Mouse (Mus musculus): ENCODE results near the gene Txndc15.
"Not testable (repeated sequence)": the region's sequence is repeated elsewhere in the genome, so short reads cannot be mapped to it uniquely, and the experiment has no call there.

Txndc15 gene

DNA sequence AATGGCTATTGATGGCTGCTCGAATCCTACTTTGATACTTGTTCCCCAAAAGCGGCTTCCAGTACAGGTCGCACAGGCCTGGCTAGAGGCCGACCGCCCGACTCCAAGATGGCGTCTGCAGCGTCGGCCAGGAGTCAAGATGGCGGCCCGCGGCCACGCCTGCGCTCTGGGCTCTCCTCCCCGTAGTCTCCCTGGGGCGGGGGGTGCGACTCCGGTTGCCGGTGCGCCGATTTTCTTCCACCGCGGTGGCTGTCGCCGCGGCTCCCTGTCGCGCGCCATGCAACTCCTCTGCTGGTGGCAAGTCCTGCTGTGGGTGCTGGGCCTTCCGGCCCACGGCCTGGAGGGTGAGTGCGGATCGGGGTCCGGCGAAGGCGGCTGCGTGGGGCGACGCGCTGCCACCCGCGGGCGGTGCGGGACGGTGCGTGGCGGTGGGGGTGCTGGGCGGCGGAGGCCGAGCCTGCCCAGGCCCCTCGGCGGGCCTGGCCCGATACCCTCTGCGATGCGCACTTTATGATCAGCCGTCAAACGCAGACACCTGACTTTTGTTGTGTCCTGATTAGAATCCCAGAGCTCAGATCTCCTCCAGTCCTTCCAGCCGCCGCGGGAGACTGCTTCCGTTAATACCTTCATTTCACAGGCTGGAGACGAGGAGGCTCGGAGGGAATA, at the start of gene Txndc15:
Gene Txndc15, plus strand, starts transcription at position 150 of the 666 bp plus-strand sequence.
- peak; percentile 78 to 86 for DNase-seq

DNA sequence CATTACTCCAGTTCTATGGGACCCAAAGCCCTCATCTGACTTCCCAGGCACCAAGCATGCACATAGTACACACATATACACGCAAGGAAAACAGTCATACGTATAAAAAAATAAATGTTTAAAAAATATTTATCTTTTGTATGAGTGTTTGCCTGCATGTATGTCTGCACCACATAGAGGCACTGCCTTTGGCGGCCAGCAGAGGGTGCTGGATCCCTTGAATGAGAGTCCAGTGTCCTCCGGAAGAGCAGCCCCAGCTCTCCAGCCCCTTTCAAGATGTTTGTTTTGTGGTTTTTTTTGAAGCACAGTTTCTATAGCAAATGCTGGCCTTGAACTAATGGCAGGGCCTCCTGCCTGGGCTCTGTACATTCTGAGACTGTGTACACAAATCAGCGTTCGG, 45.9 kb upstream of the Txndc15 start:
- DNase-seq: peak; percentile 12 to 65

DNA sequence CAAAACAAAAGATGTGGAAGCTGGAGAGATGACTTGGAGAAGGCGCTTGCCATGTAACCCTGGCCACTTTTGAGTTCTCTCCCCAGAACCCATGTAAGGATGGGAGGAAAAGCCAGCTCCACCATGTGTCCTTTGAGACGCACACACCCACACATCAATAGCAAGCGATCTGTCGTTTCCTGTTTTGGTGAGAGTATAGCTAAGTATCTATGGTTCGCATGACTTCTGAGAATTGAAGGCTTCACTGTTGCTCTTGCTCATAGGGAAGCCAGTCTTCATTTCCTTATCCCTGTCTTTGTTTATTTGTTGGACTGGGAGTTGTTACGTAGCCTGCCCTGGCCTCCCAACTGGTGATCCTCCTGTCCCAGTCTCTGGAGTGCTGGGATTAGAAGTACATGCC, 41.7 kb upstream of the Txndc15 start:
- no peak for DNase-seq

DNA sequence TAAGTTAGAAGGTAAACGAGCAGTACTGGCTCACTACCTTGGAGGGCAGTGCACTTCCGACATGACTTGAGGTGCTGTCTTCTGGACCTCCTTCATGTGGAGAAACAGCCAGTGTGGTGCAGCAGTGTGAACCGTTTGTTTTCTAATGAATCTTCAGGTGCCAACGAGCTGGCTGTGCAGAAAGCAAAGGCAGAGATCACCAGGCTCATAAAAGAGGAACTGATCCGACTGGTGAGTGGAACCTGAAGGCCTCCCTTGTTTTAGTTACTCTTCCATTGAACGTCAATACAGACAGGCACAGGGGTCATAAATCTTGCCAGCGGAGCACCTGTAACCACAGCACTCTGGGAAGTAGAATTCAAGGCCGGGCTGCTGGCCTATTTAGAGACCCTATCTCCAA, 37.1 kb upstream of the Txndc15 start:
- DNase-seq: no peak

DNA sequence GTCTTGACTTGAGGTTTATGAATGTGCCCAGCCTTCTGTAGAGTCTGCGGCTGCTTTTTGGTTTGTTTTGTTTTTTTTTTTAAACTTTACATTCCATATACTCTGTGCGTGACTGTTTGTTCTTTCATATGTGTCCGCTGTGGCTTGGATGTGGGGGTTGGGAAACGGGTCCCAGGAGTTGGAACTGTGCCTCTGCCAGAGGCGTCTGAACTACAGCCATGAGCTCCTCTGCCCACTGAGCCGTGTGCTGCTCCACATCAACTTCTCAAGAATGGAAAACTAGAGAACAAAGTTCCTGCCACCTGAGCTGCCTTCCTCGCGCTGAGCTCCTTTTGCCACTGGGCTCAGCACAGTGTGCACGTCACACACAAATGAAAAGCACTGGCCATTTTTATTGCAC, 32.2 kb upstream of the Txndc15 start:
- peak; percentile 47 to 63 for DNase-seq

DNA sequence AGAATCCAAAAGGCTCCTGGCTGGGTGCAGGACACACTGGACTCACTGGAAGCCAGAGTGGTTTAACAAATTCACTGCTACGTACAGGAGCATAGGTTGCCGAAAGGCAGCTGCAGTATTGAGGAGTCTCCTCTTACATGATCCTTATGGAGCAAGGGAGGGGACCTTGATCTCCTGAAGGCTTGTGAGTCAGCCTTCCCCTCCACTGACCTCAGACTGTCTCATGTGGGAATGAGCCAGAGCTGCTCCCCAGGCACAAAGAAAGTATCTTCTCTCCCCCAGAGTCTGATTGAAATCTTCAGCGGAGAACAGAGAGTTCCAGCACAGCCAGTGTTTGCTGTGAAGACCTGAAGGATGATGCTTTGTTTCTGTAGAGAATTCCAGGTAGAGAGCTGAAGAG, 30.9 kb upstream of the Txndc15 start:
- DNase-seq: no peak

DNA sequence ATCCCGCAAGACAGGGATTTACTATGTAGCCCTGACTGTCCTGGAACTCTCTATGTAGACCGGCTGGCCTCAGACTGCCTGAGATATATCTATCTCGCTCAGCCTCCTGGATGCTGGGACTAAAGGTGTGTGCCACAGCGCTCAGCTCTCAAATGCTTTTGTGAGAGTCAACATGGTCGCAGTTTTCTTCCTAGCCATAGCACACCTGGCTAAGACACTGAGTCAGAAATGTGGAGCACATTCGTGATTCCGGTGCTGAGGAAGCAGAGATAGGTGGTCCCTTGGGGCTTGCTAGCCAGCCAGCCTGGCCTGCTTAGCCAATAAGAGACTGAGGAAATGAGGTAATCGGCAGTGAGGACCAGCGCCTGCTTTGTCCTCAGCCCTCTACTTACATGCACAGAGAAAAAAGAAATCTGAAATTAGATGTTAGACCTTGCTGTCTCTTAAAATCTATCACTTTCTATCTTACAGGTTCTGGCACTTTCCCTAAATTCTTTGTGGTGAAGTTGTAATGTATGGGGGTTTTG, 28.3 kb upstream of the Txndc15 start:
- no peak for DNase-seq

DNA sequence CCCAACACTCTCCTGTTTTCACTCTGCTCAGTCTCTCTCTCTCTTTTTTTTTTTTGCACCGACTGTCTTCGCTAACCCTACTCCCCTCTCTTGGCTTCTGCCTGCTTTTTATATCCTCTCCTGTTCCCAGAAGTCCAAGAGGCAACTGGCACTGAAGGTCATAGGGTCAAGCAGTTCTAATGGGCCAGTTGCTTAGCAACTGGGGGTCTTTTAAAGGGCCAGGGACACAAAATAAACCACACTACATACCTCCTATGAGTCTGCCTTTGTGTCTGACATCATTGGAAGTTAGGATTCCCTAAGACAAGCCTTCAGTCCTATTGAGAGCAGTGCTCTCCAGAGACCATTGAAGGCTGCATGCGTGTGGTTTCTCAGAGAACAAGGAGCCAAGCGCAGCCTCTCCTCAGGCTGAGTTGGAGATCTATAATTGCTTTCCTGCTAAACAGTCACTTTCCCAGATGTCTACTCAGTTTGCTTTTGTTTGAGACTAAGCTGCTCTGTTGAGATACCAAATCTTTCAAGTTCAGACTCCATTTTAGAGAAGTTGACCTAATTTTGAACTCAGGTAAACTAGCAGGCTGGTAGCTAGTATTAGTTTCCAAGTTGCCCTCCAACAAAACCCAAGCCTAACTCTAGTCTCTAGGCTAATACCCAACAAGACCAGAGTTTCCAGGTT, 26.4 kb upstream of the Txndc15 start:
- no peak for DNase-seq

DNA sequence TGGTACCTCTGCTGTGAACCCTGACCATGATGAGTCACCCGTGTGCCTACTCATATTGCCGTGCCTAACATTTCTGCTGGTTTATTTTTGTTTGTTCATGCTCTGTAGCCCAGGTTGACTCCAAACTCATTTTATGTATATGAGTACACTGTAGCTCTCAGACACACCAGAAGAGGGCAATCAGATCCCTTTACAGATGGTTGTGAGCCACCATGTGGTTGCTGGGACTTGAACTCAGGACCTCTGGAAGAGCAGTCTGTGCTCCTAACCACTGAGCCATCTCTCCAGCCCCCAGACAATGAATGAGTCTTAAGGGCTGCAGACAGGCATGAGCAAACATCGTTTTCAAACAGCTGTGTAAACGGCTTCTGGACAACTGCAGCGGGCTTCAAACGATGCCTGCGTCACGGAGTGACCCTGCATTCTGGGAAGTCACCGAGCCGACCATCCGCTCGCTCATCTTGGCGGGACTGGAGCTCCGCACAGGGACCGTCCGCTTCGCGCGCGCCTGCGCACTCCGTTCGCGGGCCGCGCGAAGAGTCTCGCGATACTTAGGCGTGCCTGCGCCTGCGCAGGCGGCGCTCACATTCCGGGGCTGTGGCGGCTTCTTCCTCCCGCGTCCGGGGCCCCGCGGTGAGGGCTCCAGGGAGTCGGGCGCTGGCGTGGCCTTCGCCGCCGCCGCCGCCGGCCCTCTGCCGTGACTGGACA, 21.8 kb upstream of the Txndc15 start, which contains the start of gene B230219D22Rik:
Gene B230219D22Rik, plus strand, starts transcription at position 590 of the 708 bp plus-strand sequence.
- peak; percentile 81 to 87 for DNase-seq

DNA sequence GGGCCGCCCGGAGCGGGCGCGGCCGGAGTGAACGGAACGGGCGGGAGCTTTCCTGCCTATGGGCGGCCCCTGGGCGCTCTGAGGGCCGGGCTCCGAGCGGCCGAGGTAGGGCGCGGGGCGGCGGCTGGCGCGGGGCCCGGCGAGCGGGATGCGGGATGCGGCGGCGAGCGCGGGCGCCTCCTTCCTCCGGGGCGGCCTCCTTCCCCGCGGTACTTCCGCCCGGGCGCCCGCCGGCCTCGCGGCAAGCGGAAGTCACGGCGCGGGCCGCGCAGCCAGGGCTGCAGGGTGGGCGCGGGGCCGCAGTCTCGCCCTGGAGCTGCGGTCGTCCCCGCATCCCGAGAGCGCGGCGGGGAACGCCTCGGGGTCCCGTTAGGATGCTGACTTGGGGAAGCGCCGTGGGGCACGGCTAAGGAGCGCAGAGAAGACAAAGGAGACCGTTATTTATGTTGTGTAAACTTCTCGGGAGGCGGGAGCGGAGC, 21.2 kb upstream of the Txndc15 start:
- no peak for DNase-seq

DNA sequence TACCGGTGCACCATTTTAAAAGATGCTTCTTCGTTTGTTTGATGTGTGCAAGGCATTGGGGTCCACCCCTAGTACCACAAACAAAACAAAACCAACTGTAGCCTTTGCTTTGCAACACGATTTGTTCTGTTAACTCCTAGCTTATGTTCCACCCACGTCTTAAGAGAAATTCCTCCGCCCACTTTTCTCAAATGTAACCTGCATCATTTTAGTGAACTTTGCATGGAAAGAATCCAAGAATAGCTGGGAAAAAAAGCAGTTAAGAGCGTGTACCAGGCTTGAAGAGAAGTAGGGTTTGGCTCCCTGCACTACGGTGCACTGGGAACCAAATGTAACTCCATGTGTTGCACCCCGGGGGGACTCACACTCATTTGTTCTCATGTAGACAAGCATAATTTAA, 20.3 kb upstream of the Txndc15 start:
- DNase-seq: peak in 1 of 2 experiments; percentile 24

DNA sequence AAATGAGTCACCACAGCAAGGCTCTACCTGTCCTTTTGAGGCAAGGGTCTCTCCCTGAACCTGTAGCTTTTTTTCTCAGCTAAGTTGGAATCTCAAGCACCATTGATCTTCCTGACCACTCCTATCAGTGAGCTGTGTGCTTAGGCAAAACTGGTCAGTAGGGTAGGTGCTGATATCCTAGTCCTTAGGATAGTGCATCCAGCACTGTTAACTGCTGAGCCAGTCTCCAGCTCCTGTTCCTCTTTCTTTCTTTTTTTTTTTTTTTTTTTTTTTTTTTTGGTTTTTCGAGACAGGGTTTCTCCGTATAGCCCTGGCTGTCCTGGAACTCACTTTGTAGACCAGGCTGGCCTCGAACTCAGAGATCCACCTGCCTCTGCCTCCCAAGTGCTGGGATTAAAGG, 18.5 kb upstream of the Txndc15 start:
- not testable (repeated sequence) for DNase-seq

DNA sequence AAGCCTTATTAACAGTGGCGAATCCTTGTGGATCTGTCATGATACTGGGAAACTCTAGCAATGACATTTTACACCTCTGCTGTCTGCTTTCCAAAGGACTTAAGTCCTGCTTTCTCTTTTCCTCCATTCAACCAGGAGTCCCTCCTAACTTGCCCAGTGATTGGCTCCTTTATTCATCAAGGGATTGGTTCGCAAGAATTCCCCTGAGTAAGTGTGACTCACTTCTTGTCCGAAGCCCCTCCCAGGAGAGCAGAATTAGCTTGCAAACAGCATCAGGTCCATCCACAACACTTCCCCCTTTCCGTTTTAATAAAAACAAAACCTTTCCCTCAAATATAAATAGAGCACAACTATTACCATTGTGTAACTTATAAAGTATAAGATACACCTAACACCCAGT, 10.1 kb upstream of the Txndc15 start:
- no peak for DNase-seq

DNA sequence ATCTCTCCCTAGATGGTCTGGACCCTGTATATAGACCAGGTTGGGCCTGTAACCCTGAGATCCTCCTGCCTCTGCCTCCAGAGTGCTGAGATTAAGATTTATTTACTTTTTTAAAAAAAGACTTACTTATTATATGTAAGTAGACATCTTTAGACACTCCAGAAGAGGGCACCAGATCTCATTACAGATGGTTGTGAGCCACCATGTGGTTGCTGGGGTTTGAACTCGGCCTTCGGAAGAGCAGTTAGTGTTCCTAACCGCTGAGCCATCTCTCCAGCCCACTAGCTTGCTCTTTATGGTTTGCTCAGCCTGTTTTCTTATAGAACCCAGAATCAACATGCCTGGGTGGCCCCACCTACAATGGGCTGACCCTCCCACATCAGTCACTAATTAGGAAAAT, 1.6 kb upstream of the Txndc15 start:
- DNase-seq: no peak

DNA sequence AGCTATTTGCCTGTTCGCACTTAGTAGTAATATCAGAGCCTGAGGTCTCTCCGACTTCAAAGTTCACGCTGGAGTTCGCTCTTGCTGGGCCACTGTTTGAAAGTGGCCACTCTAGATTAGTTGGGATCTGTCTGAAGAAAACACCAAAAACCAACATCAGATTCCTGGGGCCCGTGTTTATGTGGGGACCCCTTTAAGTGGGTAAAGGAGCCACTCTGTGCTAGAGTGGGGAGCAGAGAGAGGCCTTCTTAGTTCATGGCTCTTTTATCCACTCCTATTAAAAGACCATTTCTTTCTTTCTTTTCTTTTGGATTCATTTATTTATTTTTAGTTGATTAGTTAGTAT, 690 bp downstream of the Txndc15 start:
- DNase-seq: no peak

DNA sequence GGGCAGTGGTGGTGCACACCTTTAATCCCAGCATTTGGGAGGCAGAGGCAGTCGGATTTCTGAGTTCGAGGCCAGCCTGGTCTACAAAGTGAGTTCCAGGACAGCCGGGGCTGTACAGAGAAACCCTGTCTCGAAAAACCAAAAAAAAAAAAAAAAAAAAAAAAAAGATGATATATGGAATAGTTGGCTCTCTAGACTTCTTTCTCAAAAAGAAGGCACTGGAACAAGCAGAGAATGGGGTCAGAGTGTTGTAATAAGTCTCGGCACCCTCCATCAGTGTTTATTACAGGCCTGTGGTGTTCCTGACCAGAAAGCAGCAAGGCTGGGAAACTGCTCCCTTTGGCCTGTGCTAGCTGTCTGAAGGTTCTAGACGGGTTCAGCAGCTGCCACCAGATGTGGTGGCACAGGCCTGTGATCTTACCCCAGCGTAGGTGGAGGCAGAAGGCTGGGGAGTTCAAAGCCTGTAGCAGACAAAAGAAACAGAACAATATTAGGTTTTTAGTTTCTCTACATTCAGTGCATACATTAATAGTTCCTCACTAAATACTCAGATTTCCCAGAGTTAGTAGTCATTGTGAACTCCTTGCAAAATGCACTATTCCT, 1.6 kb downstream of the Txndc15 start:
- DNase-seq: no peak

DNA sequence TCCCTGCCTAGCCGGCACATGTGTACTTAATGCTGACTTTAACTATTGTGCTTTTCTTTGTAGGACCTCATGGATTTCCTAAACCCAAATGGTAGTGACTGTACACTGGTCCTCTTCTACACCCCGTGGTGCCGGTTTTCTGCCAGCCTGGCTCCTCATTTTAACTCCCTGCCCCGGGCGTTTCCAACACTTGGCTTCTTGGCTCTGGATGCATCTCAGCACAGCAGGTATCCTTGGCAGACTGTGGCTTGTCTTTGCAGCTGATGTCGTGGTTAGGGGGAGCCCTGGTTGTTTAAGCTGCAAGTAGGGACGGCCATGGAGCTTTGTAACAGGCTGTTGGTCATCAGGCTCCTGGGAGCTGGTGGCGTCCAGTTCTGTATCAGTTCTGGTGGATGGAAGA, 7.1 kb downstream of the Txndc15 start:
- no peak for DNase-seq

DNA sequence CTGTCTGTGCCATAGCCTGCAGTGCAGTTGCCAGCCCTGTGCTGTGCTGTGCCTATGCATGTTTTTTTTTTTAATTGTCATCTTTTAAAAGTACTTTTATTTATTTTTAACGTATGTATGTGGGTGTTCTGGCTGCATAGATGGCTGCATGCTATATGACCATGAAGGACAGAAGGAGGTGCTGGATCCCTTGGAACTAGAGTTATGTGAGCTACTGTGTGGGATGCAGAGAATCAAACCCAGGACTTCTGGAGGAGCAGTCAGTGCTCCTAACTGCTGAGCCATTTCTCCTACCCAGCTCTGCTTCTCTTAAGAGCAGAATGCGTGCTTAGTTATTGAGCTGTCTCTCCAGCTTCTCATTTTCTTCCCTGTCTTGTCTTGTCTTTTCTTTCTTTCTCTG, 7.5 kb downstream of the Txndc15 start:
- no peak for DNase-seq

DNA sequence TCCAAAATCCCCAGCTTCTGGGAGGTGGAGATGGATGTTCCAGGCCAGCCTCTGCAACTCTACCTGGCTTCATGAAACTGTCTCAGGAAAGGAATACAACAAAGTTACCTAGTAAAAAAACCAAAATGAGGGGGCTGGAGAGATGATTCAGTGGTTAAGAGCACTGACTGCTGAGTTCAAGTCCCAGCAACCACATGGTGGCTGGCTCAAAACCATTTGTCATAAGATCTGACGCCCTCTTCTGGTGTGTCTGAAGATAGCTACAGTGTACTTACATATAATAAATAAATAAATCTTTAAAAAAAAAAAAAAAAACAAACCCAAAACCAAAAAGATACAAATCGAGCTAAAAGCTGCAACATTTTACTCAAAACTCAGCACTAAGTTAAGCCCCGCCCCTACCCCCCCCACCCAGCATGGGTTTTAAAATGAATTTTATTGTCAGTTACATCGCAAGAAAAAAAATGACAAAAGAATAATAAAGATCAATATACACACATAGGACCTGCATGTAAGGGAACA, 12.2 kb downstream of the Txndc15 start:
- no peak for DNase-seq

DNA sequence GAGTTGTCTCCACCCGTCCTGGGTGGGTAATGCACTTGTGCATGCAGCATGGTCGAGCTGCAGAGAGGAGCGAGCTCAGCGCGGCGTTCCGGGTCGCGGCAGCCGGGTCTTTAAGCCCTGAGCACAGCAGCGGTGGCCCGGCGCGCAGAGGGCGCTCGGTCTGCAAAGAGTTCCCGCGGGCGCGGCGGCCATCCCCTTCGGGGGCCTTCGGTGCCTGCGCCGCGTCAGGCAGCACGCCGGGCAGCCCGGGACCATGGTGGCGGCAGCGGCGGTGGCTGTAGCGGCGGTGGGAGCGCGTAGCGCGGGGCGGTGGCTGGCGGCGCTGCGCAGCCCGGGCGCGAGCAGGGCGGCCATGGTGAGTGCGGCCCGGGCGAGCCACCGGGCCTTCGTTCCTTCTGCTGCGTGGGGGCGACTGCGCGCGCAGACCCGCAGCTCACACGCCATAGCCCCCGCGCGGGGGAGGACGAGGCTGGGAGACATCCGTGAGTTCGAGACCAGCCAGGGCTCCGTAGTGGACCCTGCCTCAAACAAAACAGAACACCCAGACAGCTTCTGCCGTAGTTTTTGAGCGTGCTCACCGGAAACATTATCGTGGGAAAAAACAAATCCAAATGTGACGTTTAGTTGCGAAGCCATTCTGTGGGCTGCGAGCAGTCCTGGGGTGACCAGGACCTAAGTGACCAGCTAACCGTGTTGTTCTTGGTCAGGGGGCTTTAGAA, 12.8 kb downstream of the Txndc15 start, which contains the start of gene Pcbd2:
Gene Pcbd2, plus strand, starts transcription at position 249 of the 719 bp plus-strand sequence.
- peak; percentile 77 to 81 for DNase-seq

DNA sequence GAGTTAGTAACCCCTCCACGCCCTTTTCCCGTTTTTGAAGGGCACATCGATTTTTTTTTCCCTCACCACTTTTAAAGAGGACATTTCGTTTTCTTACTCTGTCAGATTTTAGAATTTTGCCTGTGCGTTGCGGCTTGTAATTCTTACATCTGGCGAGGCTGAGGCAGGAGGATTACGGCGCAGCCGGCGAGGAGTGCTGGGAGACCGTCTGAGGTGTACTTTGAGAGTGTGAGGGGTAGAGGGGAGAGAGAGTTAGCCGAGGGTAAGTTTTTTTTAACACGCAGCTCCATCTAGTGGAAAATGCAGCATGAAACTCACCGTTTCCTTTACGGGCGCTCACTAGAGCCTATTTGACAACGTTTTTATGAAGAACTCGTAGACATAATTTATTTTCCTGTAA, 13.4 kb downstream of the Txndc15 start:
- peak; percentile 68 to 69 for DNase-seq

DNA sequence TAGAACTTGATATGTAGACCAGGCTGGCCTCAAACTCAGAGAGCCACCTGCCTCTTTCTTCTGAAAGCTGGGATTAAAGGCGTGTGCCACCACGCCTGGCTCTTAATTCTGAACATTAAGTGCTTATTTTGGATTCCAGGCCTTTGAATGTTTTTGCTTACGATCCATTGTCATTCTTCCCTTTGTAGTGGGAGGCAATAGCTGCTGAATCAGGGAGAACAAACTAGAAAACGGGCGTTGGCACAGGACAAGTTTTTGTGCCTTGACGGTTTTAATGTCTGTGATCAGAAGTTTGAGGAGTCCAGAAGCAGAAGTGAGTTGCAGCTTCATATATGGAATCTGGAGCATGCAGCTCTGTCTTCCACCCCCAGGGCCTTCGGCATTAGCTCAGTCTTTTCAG, 16.3 kb downstream of the Txndc15 start:
- DNase-seq: no peak

Data from kidney, adult 8-10 months (tissue).